Mouse (Mus musculus) C2C12 (cell line): ENCODE results near the gene Ipo13. TPM values are rescaled to one million over a fixed set of nuclear protein-coding genes. Genes with fewer than 3 reads are reported as not detected.

Experiments used
- H3K27me3 ChIP-seq: one replicate; pipeline ENCODE4 v1.6.1; 2011; ENCODE audit not compliant: control insufficient read depth, insufficient read depth, insufficient read length
- H3K36me3 ChIP-seq: one replicate; pipeline ENCODE4 v1.6.1; 2011; ENCODE audit not compliant: control insufficient read depth, insufficient read depth
- H3K4me3 ChIP-seq: one replicate; pipeline ENCODE4 v1.5.1; 2011; ENCODE audit warnings: mild to moderate bottlenecking, control low read depth; ENCODE audit not compliant: poor library complexity, insufficient read depth, severe bottlenecking
- H3K79me2 ChIP-seq: one replicate; pipeline ENCODE4 v1.6.1; 2011; ENCODE audit not compliant: control insufficient read depth, insufficient read depth
- H3K79me3 ChIP-seq: one replicate; pipeline ENCODE4 v1.6.1; 2011; ENCODE audit warnings: low read depth, control low read depth
- H3ac ChIP-seq: one replicate; pipeline ENCODE3; 2011; ENCODE audit warnings: low read depth; ENCODE audit not compliant: control insufficient read depth, insufficient read length
- CEBPB ChIP-seq: IDR thresholded peaks from one replicate; pipeline ENCODE4 v1.6.1; 2011; ENCODE audit warnings: low read depth, mild to moderate bottlenecking, control low read depth, moderate library complexity
- CTCF ChIP-seq: IDR thresholded peaks from one replicate; pipeline ENCODE4 v1.5.1; 2011; ENCODE audit not compliant: control insufficient read depth, insufficient read depth, insufficient read length
- FOSL1 ChIP-seq: IDR thresholded peaks from one replicate; pipeline ENCODE4 v1.8.0; 2011; ENCODE audit warnings: mild to moderate bottlenecking, low read length; ENCODE audit not compliant: poor library complexity, insufficient read depth, severe bottlenecking
- MAX ChIP-seq: IDR thresholded peaks from one replicate; pipeline ENCODE4 v1.6.1; 2011; ENCODE audit warnings: mild to moderate bottlenecking, control low read depth
- MYOD1 ChIP-seq: IDR thresholded peaks from one replicate; pipeline ENCODE4 v1.6.1; 2011; ENCODE audit warnings: low read depth; ENCODE audit not compliant: control insufficient read depth, insufficient read length
- MYOG ChIP-seq: IDR thresholded peaks from one replicate; pipeline ENCODE4 v1.6.1; 2011; ENCODE audit not compliant: control insufficient read depth, insufficient read length; ENCODE audit errors: extremely low read depth
- USF1 ChIP-seq: IDR thresholded peaks from one replicate; pipeline ENCODE4 v1.6.1; 2011; ENCODE audit warnings: low read depth, mild to moderate bottlenecking, control low read depth, moderate library complexity
- polyA plus RNA-seq: library from polyadenylated mRNA; unstranded; fragments of >200 nt; fragmentation: generic; extraction: Trizol; gene quantifications from one replicate; pipeline ENCODE4 v1.2.1, GENCODE M21; 2012; ENCODE audit warnings: missing spikeins

Ipo13 gene
- polyA plus RNA-seq, 1 experiment = 43.6 TPM

DNA sequence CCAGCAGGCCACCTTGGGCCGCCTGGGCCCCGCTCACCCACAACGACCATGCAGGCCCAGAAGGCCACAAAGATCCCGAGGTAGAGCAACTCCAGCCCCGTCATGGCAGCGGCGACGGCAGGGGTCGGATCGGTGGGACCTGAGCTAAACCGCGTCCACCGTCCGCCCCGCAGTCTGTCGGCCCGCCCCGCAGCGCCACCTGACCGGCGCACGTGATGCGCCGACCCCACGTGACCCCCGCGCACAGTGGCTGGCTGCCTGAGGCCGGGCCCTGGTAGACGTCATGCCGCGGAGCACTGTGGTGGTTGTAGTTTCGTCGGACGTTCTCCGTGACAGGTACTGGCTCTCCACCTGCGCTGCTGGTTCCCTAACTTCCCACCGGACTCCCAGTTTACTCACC lies 27.7 kb downstream of the Ipo13 start, which contains the start of gene Atp6v0b:
Atp6v0b (minus strand) TSS at position 201 of the 400 bp plus-strand sequence.
- H3K27me3 ChIP-seq = no peaks in the 10 kb centered on the region
- H3K4me3 ChIP-seq = peak within 1 kb of the TSS; percentile 64
- H3K36me3 ChIP-seq = peaks cover 7% of the 10 kb centered on the region
- peak within 1 kb of the TSS; percentile 76 for H3ac ChIP-seq
- peaks cover 15% of the 10 kb centered on the region for H3K79me3 ChIP-seq
- TF ChIP-seq CEBPB (no peak), MAX (peak; percentile 81), USF1 (peak; percentile 99)
- peaks cover 56% of the 10 kb centered on the region for H3K79me2 ChIP-seq

DNA sequence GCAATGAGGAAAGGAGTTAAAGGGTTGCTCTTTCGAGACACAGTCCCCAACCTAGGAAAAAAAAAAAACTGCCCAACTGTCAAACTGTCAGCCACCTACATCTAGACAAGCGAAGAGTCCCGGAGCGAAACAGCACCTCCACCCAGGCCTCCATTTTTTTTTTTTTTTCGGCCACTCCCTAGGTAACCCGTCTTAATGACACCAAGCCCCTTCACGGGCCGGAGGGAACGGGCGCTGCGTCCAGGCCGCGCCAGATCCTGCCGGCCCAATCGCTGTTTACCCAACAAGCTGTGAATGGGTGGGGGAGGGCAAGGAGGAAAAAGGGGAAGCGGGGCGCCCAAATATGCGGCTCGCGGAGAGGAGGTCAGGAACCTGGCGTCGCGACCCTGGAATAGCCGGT lies 28.2 kb downstream of the Ipo13 start:
- H3K36me3 ChIP-seq = peaks cover 7% of the 10 kb centered on the region
- H3K27me3 ChIP-seq = no peaks in the 10 kb centered on the region

DNA sequence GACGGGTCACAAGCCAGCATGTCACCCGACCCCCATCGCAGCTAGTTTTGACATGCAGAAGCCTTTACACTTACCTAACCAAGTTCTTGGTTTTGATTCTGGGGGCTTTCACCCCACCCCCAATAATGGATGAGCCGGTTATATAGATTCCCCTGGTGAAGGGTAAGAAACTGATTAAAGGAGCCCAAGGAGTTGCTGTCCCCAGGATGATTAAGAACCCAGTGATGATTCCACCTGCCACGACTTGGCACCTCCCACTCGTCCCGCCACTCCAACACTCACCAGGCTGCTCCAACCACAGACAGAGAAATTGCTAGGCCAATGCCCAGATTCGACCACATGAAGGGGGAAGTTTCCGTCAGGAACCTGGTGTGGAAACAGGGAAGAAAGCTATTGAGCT lies 28.8 kb downstream of the Ipo13 start:
- no peaks in the 10 kb centered on the region for H3K27me3 ChIP-seq
- peaks cover 16% of the 10 kb centered on the region for H3K79me3 ChIP-seq
- no peak overlapping the region for H3ac ChIP-seq
- peaks cover 7% of the 10 kb centered on the region for H3K36me3 ChIP-seq
- H3K79me2 ChIP-seq = peaks cover 56% of the 10 kb centered on the region
- no peak for TF ChIP-seq CTCF
- TF ChIP-seq CEBPB = no peak
- no peak for TF ChIP-seq MYOG
- H3K4me3 ChIP-seq = peak overlapping the region; percentile 64

More for the DNA sequence above, 28.2 kb downstream of the Ipo13 start:
- Histone ChIP-seq H3K79me2 (peaks cover 58% of the 10 kb centered on the region), H3ac (peak overlapping the region; percentile 76), H3K79me3 (peaks cover 17% of the 10 kb centered on the region), H3K4me3 (peak overlapping the region; percentile 64)
- TF ChIP-seq CTCF (no peak), FOSL1 (no peak), MAX (no peak), MYOG (no peak)

DNA sequence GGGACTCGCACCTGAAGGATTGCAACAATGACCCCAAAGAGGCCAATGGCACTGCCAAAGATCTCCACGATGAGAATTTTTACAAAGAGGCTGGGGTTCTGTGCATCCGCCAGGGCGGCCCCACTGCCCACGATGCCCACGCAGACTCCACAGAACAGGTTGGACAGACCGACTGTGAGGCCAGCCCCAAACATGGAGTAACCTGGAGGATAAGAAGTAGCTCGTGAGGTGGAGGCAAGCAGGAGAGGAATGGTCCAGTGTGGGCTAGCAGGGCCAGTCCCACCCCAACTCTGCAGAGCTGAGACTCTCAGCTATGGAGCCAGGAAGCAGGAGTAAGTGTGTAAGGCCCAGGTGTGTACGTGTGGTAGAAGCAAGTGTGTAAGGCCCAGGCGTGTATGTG lies 29.7 kb downstream of the Ipo13 start:
- H3K27me3 ChIP-seq = no peaks in the 10 kb centered on the region
- H3K79me3 ChIP-seq = peaks cover 13% of the 10 kb centered on the region
- TF ChIP-seq MYOG = no peak
- H3K79me2 ChIP-seq = peaks cover 48% of the 10 kb centered on the region
- no peak overlapping the region for H3K4me3 ChIP-seq
- peaks cover 7% of the 10 kb centered on the region for H3K36me3 ChIP-seq
- no peak overlapping the region for H3ac ChIP-seq

DNA sequence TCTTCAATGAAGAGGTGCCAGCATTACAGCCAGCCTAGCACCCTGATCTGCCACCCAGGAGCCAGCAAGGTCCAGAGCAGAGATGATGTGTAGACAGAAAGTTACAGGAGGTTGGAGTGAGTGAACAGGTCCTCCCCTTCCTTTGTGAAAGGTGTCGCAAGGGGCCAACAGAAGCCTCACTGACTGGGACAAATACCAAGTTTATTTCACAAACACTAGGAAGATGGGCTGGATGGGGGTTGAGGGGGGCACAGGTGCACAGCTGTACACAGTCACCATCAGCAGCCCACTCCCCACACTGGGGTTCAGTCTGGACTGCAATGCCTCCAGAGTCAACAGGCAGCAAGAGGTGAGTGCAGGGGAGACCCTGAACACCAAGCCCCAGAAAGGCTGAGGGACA lies 30.7 kb downstream of the Ipo13 start:
- H3K4me3 ChIP-seq = peak overlapping the region; percentile 55

DNA sequence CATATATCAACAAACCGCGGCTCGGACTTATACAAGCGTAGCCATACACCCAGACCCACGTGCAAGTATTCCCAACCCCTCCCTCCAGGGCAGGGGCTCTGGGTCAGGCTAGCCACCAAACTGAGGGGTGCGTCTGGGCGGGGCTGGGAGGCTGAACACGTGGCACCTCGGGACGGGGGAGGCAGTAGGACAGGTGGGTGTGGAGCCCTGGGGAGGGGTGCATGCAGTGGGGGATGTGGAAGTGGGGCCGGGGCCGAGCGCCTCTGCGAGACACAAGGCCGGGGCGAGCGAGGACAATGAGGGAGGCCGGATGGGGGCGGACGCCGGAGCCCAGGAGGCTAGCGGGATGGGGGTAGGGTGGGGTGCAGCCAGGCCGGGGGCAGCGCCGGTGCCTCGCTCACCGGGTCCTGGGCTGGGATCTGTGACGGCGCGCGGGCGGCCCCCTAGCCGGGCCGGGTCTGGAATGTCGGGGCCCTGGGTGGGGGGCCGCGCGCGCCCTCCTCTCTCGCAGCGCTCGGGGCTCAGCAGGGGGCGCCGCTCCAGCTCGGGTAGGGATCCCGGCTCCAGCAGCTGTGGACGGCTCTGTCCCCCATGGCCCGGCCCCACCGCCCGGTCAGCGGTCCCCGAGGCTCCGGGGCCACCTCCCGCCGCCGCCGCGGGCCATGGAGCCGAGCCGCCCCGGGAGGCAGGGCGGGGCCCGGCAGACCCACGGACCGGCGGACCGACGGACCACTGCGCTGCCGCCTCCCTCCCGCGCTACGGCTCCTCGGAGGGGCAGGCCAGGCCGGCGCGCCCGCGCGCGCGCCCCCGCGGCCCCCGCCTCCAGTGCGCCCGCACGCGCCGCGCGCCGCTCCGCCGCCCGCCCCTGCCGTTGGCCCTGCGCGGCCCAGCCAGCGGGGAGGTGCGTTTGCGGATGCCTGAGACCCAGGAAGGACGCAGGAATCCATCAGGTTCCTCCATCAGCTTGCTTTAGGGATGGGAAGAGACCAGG lies 31.8 kb downstream of the Ipo13 start, which contains the start of gene B4galt2:
B4galt2 (minus strand) TSS at position 787 of the 991 bp plus-strand sequence.
- Histone ChIP-seq H3K79me3 (peaks cover 13% of the 10 kb centered on the region), H3K79me2 (peaks cover 48% of the 10 kb centered on the region), H3K36me3 (peaks cover 14% of the 10 kb centered on the region), H3K4me3 (peak within 1 kb of the TSS; percentile 55), H3ac (peak within 1 kb of the TSS; percentile 95), H3K27me3 (no peaks in the 10 kb centered on the region)
- TF ChIP-seq MYOG (no peak), CTCF (peak; percentile 60), MAX (peak; percentile 36), FOSL1 (no peak), MYOD1 (no peak), CEBPB (no peak), USF1 (peak; percentile 43)

More for the DNA sequence above, 30.7 kb downstream of the Ipo13 start:
- TF ChIP-seq MYOG (no peak), USF1 (no peak)
- H3K27me3 ChIP-seq = no peaks in the 10 kb centered on the region
- peaks cover 9% of the 10 kb centered on the region for H3K36me3 ChIP-seq
- H3K79me2 ChIP-seq = peaks cover 48% of the 10 kb centered on the region
- no peak overlapping the region for H3ac ChIP-seq
- H3K79me3 ChIP-seq = peaks cover 13% of the 10 kb centered on the region
